Mouse (Mus musculus) C2C12 (cell line): ENCODE data around the gene Gzmk. TPM values are rescaled to one million over a fixed set of nuclear protein-coding genes. Genes with fewer than 3 reads are reported as not detected.

Source experiments
- H3K27me3 ChIP-seq: one replicate; pipeline ENCODE4 v1.6.1; 2011; ENCODE audit not compliant: control insufficient read depth, insufficient read depth, insufficient read length
- H3K36me3 ChIP-seq: one replicate; pipeline ENCODE4 v1.6.1; 2011; ENCODE audit not compliant: control insufficient read depth, insufficient read depth
- H3K4me3 ChIP-seq: one replicate; pipeline ENCODE4 v1.5.1; 2011; ENCODE audit warnings: mild to moderate bottlenecking, control low read depth; ENCODE audit not compliant: poor library complexity, insufficient read depth, severe bottlenecking
- H3K79me2 ChIP-seq: one replicate; pipeline ENCODE4 v1.6.1; 2011; ENCODE audit not compliant: control insufficient read depth, insufficient read depth
- H3K79me3 ChIP-seq: one replicate; pipeline ENCODE4 v1.6.1; 2011; ENCODE audit warnings: low read depth, control low read depth
- H3ac ChIP-seq: one replicate; pipeline ENCODE3; 2011; ENCODE audit warnings: low read depth; ENCODE audit not compliant: control insufficient read depth, insufficient read length
- CEBPB ChIP-seq: IDR thresholded peaks from one replicate; pipeline ENCODE4 v1.6.1; 2011; ENCODE audit warnings: low read depth, mild to moderate bottlenecking, control low read depth, moderate library complexity
- CTCF ChIP-seq: IDR thresholded peaks from one replicate; pipeline ENCODE4 v1.5.1; 2011; ENCODE audit not compliant: control insufficient read depth, insufficient read depth, insufficient read length
- FOSL1 ChIP-seq: IDR thresholded peaks from one replicate; pipeline ENCODE4 v1.8.0; 2011; ENCODE audit warnings: mild to moderate bottlenecking, low read length; ENCODE audit not compliant: poor library complexity, insufficient read depth, severe bottlenecking
- MAX ChIP-seq: IDR thresholded peaks from one replicate; pipeline ENCODE4 v1.6.1; 2011; ENCODE audit warnings: mild to moderate bottlenecking, control low read depth
- MYOD1 ChIP-seq: IDR thresholded peaks from one replicate; pipeline ENCODE4 v1.6.1; 2011; ENCODE audit warnings: low read depth; ENCODE audit not compliant: control insufficient read depth, insufficient read length
- MYOG ChIP-seq: IDR thresholded peaks from one replicate; pipeline ENCODE4 v1.6.1; 2011; ENCODE audit not compliant: control insufficient read depth, insufficient read length; ENCODE audit errors: extremely low read depth
- USF1 ChIP-seq: IDR thresholded peaks from one replicate; pipeline ENCODE4 v1.6.1; 2011; ENCODE audit warnings: low read depth, mild to moderate bottlenecking, control low read depth, moderate library complexity
- polyA plus RNA-seq: library from polyadenylated mRNA; unstranded; fragments of >200 nt; fragmentation: generic; extraction: Trizol; gene quantifications from one replicate; pipeline ENCODE4 v1.2.1, GENCODE M21; 2012; ENCODE audit warnings: missing spikeins

The Gzmk gene
- polyA plus RNA-seq, 1 experiment, result 0.26 TPM

DNA sequence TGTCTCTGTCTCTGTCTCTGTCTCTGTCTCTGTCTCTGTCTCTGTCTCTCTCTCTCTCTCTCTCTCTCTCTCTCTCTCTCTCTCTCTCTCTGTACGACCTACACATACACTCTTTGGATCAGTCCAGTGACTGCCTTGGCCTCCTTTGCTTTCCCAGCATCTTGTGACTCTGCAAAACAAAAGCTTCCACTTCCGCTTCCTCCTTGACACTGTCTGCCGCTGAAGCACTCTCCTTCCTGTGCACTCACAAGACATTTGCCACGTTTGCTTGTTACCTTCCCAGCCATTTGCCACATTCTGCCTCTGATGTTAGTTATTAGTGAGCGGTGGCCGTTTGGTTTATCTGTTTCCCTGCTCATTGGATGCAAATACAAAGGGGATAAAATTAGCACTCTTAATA, 16.4 kb upstream of the Gzmk start:
- Histone ChIP-seq H3K27me3 (no peaks in the 10 kb centered on the region), H3K79me2 (no peaks in the 10 kb centered on the region), H3ac (no peak overlapping the region), H3K36me3 (no peaks in the 10 kb centered on the region), H3K79me3 (no peaks in the 10 kb centered on the region), H3K4me3 (no peak overlapping the region)
- no peak for TF ChIP-seq MYOG
- TF ChIP-seq MYOD1, result no peak

DNA sequence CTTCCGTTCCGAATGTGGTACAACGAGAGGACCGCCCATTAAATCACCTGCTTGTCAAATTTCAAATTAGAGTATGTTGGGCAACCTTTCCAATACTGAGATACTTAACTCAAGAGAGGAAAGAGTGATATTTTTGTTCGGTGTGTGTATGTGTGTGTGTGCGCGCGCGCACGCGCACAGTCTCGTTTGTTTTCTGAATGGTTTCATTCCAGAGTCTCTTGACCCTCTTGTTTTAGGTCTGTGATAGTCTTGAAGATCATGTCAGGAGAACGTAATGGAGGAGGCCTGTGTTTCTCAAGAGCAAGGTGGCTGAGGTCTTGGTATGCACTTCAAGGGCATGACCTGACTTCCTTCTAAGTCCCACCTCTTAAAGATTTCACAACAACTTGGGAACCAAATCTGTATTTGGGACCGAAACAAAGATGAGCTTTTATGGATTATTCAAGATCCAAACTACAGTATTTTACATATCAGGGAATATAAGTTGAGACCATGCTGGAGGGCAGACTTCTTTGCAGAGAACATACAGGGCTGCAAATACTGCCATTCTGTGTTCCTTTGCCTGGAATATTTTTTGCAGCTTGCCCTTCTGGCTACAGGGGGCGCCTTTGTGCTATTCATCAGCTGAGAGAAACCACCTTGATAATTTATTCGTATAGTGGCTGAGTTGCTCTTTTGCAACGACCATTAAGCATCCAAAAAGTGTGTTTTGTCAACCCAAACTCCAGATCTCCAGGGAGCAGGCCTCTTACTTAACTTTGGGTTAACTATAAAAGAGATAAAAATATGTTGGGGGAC, 2.2 kb upstream of the Gzmk start:
- Histone ChIP-seq H3K79me3 (no peaks in the 10 kb centered on the region), H3K36me3 (no peaks in the 10 kb centered on the region), H3ac (no peak overlapping the region), H3K27me3 (no peaks in the 10 kb centered on the region), H3K4me3 (no peak overlapping the region), H3K79me2 (no peaks in the 10 kb centered on the region)
- TF ChIP-seq CTCF, result no peak
- TF ChIP-seq FOSL1, result no peak
- no peak for TF ChIP-seq MAX
- no peak for TF ChIP-seq MYOD1
- TF ChIP-seq CEBPB, result no peak
- no peak for TF ChIP-seq MYOG
- no peak for TF ChIP-seq USF1

DNA sequence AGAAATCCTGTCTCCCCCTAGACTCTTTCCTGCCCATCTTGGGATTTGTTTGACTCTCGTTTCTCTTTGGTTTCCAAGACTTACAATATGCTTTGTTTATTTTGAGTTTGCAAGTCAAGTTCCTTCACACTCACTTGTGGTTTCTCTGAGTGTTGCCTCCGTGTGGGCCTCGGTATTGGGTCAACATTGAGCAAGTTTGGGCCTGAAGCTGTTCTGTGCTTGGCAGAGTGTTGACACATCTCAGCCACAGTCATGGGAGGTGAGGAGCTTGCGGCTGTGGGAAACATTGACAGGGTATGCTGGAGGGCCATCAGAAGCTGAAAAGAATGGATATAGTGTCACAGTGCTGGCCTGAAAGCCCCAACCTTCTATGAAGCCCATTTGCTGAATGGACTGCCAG, 1.4 kb upstream of the Gzmk start:
- no peak overlapping the region for H3ac ChIP-seq
- H3K4me3 ChIP-seq, result no peak overlapping the region
- TF ChIP-seq MAX (no peak), USF1 (no peak), CEBPB (no peak), MYOG (no peak), CTCF (no peak), FOSL1 (no peak), MYOD1 (no peak)
- no peaks in the 10 kb centered on the region for H3K79me2 ChIP-seq
- H3K36me3 ChIP-seq, result no peaks in the 10 kb centered on the region
- H3K27me3 ChIP-seq, result no peaks in the 10 kb centered on the region
- H3K79me3 ChIP-seq, result no peaks in the 10 kb centered on the region

DNA sequence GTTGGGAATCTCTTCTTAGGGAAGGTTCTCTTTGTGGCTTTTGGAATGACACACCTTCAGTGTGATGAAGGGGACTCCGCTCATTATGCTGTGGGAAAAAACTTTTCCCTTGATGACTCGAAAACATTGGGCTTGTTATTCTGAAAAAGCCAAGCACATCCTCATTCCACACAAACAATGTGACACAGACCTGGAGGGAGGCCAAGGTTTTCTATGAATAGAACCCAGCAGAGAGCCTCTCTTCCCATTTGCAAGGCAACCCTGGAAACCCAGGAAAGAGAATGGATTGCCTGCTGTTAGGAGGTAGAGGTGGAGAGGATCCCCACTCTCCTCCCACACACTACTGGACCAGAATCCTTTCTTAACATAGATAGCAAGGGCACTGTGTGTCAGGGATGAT, 1.6 kb downstream of the Gzmk start:
- Histone ChIP-seq H3K4me3 (no peak overlapping the region), H3K36me3 (no peaks in the 10 kb centered on the region), H3ac (no peak overlapping the region), H3K79me3 (no peaks in the 10 kb centered on the region), H3K27me3 (no peaks in the 10 kb centered on the region), H3K79me2 (no peaks in the 10 kb centered on the region)
- no peak for TF ChIP-seq CEBPB
- TF ChIP-seq MAX, result no peak
- TF ChIP-seq CTCF, result no peak
- TF ChIP-seq USF1, result no peak
- TF ChIP-seq FOSL1, result no peak
- TF ChIP-seq MYOG, result no peak
- no peak for TF ChIP-seq MYOD1

DNA sequence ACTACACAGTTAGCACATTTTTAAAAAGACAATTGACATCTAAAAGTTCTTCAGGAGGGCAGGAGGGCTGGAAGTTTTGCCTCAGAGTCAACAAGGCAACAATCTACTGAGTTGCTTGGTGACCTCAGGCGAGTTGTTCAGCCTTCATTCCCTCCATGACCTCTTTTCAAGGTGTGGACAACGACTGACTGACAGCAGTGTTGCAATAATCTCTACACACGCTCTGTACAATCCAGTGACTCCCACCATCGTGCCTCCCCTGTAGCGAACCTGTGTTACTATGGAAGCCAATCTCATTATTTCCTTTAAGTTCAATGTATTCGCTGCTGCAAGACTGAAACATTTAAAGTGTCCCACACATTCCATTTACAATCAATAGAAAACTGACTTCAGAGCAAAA, 3.9 kb downstream of the Gzmk start:
- TF ChIP-seq MYOD1 (no peak), FOSL1 (no peak), CTCF (no peak)

DNA sequence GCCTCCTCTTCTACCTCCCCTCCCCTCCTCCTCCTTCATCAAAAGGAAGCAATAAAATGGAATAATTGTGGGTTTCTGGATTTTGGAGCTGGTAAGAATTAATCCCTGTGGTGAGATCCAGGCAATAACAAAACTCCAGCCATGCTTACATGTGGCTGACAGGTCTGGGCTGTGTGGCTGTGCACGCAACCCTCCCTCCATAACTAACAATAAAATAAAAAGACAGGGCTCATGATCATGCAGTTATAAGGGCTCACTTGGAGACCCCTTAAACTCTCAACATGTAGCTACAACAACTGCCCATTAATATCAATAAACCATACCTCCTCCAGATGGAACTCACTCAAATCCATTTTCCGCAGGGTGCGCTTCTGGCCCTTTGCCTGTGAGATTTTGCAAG, 11.8 kb downstream of the Gzmk start:
- Histone ChIP-seq H3K27me3 (no peaks in the 10 kb centered on the region), H3K79me3 (no peaks in the 10 kb centered on the region), H3K4me3 (no peak overlapping the region), H3ac (no peak overlapping the region), H3K79me2 (no peaks in the 10 kb centered on the region), H3K36me3 (no peaks in the 10 kb centered on the region)
- TF ChIP-seq MYOD1 (no peak), FOSL1 (no peak), CTCF (no peak), USF1 (no peak), CEBPB (no peak), MAX (no peak), MYOG (no peak)

More for the DNA sequence above, 3.9 kb downstream of the Gzmk start:
- H3K36me3 ChIP-seq, result no peaks in the 10 kb centered on the region
- no peak overlapping the region for H3K4me3 ChIP-seq
- no peaks in the 10 kb centered on the region for H3K79me3 ChIP-seq
- no peaks in the 10 kb centered on the region for H3K27me3 ChIP-seq
- no peaks in the 10 kb centered on the region for H3K79me2 ChIP-seq
- H3ac ChIP-seq, result no peak overlapping the region

DNA sequence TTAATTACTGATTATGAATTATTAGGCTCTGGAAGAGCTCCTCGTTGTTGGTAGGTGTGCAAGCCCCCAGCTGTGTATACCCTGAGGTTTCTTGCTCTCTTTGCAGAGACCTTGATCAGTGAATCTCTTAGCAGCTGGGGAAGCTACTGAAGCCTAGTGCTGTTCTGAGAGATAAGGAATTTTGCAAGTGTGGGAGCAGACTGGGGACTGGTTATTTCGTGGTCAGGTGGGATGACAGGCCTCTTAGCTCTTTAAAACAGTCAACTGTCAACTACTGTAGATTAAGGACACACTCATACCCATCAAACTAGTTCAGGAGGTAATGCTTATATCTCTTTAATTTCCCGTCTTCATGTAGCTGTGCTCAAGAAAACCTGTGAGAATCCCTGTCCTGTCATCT, 13.3 kb downstream of the Gzmk start:
- H3K79me2 ChIP-seq, result no peaks in the 10 kb centered on the region

More for the DNA sequence above, 13.3 kb downstream of the Gzmk start:
- no peak overlapping the region for H3K4me3 ChIP-seq
- TF ChIP-seq FOSL1 (no peak), CEBPB (no peak), USF1 (no peak), CTCF (no peak), MAX (no peak), MYOD1 (no peak), MYOG (no peak)
- H3K36me3 ChIP-seq, result no peaks in the 10 kb centered on the region
- H3K79me3 ChIP-seq, result no peaks in the 10 kb centered on the region
- H3K27me3 ChIP-seq, result no peaks in the 10 kb centered on the region
- no peak overlapping the region for H3ac ChIP-seq
